Mouse (Mus musculus): Measurements from ENCODE around the gene Cbarp. TPM values are rescaled to one million over a fixed set of nuclear protein-coding genes. Genes with fewer than 3 reads are reported as not detected.
A peak's percentile ranks its signal among the peaks of the same experiment; 100 is the strongest.

Cbarp gene
- total RNA-seq, 2 experiments from 2014 or later = 3.7 to 5.1 TPM

DNA sequence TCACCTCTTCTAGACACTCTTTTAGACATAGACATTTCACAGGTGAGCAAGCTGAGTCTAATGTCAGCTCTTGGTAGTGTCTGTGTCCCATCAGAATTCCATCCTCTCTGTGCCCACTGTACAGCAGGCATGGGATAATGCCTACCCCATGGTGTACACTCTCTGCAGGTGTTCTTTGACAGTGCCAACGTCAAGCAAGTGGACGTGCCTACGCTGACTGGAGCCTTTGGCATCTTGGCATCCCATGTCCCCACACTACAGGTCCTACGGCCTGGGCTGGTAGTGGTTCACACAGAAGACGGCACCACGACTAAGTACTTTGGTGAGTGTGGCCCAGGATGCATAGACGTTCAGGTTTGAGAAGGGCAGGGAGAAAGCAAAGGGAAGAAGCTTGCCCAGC is 3.0 kb upstream of the Cbarp start:
- DNase-seq = no peak

DNA sequence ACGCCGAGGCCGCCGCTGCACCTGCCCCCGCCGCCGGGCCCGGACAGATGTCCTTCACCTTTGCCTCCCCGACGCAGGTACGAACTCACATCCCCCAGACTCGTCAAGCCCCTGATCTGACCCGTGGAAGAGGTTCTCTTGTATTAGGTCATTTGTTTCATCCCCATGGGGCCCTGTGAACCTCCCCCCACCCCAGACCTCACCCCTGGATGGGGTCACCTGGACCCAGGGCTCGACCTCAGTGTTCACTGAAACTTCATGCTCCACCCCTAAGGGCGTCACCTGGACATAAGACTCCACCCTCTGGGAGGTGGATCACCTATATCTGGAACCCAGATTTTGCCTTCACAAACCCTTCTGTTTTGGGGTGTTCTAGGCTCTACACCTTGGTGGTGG is 1.9 kb upstream of the Cbarp start:
- no peak for DNase-seq

DNA sequence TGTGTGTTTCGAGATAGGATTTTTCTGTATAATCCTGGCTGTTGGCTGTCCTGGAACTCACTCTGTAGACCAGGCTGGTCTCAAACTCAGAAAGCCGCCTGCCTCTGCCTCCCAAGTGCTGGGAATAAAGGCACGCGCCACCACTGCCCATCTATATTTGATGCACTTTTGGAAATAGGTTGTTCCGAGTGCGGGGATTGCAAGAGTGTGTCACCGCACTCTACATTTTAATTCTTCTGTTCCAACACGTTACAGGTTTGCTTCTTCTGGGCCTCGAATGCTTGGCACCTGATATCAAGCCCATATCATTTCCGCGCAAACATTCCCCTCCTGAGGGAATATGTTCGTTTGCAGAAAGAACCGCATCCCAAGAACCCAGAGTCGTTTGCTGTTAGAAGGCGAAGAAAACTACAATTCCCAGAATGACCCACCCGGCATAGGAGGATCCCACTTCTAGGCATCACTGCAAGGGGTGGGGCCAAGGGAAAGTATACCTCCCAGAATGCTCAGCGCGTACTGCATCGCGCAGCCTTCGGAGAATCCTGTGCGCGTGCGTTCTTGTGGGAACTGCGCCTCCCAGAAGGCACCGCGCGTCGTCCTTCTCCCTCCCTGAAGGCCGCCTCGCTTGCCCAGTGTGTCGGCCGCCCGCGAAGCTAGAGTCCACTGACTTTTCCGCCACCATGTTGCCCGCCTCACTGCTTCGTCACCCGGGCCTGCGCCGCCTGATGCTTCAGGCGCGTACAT is 1.3 kb upstream of the Cbarp start:
- DNase-seq = peak; percentile 95

DNA sequence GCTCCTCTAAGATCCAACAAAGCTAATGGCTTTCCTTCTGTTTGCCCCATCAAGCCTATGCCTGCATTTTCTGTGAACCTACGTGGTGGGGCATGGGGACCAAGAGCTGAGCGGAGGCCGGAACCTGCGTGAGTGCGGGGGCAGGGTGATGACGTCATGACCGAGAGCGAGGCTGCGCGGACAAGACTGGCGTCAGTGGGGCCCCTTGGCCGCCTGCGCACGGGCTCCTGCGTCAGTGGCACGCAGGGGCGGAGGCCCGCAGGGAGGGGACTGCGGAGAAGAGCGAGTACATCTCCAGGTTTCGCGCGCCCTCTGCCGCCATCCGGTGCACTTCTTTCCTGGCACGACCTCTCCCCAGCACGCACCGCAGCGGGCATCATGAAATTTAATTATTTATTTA is 608 bp upstream of the Cbarp start:
- DNase-seq = peak; percentile 96

DNA sequence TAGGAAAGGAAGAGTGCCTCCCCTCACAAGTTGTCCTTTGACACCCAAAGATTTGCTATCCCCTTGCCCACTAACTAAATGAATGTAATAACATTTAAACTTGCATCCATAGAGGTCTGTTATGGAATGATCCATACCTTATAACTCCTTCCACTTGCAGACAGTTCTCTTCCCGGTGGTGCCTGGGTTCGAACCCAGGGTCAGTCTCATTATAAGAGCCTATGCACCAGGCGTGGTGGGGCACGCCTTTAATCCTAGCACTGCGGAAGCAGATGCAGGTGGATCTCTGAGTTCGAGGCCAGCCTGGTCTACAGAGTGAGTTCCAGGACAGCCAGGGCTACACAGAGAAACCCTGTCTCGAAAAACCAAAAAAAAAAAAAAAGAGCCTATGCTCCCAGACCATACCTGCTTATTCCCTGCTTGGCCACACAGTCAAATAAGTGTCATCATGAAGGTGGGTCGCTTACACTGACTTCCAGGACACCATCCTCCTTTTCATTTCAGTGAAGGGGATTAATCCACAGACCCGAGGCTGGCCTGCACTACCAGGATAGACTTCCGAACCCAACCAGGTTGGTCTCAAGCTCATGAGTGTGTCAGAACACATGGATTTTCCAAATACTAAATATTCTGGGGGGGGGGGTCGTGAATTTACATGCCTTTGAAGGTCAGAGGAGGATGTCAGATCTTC is 515 bp downstream of the Cbarp start:
- no peak for DNase-seq

DNA sequence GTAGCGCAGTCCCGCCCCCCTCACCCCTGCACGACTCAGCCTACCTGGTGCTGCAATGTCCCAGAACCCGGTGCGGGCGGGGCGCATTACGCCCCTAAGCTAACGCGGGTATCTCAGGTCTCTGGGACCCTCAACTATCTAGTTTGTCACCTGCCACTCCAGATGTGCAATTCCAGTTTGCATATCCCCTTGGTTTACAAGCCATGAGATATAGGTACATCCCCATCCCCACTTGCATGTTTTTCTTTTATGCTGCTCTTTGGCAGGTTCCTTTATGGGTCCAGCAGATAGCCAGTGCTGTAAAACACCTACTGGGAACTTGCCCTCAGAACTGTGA is 1.2 kb downstream of the Cbarp start:
- DNase-seq = no peak

DNA sequence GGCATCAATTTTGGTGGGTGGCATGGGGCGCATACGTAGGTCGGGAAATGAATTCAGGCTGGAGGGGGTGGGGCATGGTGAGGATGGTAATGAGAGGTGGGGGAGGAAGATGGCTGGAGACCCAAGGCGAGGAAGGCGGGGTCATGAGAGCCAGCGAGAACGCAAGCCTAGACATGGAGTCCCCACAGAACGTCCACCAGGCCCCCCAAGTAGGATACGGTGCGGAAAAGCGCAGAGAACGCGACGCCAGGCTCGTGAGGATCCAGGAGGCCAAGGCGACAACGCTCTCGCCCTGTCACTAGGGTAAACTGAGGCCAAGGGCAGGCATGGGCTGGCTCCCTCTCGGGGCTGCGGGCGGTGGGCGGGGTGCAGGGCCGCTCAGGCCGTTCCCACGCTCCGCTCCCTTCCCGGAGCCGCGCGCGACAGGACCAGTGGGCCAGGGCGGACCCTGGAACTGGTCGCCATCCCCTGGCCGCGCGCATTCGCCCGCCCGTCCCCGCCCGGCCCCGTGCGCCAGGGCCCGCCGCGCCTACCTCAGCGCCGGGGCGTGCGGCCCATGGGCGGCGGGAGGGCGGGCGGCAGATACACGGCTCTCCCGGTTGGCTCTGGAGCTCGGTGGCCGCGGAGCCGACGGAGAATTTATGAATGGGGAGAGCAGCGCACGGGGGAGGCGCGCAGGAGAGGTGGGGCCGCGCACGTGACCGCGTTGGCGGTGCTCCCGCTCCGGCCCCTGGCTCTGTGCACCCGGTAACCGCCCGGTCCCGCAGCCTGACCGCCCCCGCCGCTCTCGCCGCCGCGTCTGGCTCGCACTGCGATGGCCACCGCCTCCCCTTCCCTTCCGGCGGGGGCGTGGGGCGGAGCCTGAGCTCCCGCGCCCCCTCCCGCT is 1.8 kb downstream of the Cbarp start, which contains the start of gene Atp5d:
Gene Atp5d (plus strand): TSS at position 80 of the 886 bp plus-strand sequence.
- DNase-seq = peak; percentile 68

DNA sequence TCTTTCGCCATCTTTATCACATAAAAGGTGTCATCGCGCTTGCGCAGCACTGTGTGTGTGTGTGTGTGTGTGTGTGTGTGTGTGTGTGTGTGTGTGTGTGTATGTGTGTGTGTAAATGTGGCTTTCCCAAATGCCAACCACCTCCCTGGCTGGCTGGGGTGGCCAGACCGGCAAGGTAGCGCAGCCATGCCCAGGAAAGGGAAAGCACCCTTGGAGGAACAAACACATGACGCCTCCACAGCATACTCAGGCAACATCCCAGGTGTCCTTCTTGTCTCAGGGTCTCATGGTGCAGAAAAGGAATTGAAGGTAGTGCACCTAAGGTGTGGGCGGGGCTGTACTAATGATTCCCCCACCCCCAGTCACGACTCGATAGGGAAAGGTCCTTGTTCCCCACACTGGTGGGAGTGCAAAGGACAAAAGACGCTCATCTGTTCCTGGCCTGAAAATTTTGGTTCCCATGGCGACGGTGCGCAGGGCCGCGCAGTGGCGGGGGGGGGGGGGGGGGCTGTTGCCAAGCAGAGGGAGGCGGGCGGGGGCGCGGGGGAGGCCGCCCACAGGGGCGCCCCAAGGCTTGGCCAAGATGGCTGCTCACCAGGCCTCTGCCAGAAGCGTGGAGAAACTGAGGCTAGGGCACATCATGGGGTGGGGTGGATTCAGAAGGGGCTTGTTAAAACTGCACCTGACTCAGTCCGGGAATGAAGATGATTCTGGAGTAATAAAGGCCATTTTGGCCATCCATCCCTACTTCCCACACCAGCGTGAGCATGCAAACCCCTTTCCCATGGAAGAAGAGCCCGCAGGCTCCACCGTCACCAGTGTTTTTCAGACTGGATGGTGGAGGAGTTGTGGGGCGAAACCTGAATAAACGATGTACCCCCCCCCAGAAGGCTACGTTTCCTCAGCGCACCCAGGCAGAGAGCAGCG is 2.7 kb downstream of the Cbarp start:
- DNase-seq = no peak

DNA sequence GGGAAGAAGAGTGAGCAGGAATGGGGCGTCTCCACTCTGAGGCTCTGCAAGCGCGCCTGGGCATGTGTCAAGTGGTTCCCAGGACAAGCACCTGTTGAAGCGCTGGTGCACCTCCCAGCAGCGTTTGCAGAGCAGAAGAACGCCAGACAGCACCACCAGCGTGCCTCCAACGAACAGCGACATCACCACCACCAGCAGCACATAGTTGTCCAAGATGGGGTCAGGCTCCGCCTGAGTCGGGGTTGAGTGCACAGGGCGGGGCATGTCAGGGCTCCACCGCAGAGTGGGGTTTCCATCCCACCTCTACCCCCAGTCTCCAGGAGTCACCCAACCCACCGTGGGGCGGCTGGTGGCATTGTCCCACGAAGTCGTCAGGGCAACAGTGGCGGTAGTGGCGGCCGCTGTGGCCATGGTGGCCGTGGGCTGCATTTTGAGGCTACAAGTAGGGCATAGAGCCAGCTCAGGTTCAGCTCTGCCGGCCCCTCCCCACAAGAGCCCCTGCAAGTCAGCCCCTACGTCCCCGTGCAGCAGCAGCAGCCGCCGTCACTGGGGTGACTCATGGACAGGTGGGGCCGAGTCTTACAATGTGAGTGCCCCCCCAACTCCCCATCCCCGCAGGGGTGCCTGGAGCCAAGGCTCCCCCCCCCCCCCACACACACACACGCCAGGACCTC is 3.5 kb downstream of the Cbarp start:
- DNase-seq = no peak

DNA sequence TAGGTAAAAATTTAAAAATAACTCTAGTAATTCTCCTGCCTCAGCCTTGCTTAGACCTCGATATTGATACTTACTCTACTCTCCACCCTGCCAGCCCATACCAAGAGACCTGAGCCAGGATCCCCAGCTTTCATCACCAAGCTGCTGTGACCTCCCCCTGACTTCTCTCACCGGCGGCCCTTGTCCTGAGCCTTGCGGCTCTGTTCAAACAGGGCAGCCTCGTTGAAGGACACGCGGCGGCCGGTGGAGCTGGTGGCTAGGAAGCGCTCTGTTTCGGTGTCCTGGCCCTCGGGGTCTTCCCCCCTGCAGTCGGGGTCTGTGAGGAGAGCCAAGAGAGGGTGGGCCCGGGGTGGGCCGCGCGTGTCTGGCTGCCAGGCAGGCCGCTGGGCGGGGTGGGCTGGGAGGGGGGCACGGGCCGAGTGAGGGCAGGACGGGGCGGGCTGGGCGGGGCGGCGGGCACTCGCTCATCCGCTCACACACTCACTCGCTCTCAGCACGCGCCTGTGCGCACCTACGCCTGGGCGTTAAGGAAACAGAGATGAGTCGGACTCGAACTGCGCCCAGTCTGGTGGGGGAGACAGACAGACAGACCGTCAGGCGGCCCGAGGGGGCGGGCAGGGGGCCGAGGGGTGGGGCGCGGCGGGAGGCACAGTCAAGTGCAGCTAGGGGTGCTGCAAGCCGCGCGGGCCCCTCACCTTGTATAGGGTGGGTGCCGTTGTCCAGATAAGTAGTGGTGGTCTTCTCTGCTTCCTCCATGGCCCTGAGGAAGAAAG is 4.3 kb downstream of the Cbarp start:
- no peak for DNase-seq

DNA sequence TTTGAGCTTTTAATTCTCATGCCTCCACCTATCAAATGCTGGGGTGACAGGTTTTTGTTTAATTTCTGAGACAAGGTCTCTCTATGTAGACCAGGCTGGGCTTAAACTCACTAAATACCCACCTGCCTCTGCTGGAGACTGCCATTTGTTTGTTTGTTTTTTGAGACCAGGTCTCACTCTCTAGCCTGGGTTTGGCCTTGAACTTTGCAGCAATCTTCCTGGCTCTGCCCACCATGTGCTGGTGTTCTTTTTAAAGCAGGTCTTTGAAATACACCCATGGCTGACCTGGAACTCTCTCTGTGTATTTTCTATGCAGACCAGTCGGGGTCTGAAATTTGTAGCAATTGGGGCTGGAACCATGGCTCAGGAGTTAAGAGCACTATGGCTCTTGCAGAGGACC is 5.0 kb downstream of the Cbarp start:
- DNase-seq = no peak

DNA sequence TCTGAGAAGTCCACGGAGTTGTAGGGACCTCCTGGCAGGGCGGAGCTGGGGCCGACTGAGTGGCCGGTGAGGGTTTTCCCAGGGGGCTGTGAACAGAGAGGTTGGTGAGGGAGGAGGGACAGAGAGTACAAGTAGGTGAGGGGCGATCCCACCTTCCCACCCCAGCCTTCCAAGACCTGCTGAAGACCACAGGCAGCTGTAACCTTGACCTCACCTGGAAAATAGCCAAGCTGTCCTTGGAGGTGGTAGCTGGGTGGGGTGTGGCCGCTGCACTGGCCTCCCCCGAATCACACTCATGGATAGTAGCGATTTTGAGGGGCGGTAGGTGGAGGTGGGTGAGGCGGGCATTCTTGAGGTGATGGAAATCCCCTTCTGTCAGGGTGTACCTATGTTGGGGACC is 5.5 kb downstream of the Cbarp start:
- DNase-seq = no peak

DNA sequence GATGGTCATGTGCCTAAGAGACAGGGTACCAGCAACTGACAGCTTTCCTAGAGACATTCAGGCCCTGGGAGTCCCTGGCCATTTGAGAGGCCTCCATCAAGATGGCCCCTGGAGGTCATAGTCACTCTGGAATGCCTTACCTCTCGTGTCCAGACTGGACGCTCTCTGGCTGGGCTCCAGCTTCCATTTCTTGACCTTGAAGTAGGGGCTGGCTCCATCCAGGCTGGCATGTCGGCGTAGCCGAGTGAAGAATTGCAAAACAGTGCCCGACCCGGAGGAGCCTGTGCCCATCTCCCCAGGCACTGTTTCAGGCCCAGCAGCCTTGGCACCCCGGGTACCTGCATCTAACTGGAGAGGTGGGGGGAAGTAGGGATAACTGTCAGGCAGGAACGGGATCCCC is 6.2 kb downstream of the Cbarp start:
- DNase-seq = no peak

DNA sequence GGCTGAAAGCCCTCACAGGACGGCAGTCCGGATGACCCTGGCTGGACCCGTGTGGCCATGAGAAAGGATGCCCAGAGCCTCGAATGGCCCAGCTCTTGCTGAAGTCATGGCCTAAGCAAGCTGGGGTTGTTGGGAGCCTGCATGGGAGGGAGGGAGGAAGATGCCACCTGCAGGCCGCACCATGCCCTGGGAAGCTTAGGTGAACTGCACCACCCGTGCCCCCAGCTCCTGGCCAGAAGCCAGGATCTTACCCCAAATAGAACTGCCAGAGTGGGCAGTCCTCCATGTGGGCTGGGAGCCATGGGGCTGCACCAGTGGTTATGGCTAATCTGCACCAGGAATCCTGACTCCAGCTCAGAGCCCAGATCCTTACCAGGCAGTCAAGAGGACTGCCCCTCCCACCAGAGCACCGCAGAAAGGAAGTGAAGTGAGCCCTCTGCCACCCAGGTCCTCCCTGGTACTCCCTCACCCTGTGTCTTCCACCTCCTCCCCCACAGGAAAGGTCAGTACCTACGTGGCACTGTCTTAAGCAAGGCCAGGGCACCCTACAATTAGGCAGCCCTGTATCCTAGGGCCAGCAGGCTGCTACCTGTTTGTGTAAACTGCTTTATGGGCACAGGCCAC is 7.3 kb downstream of the Cbarp start:
- peak; percentile 83 for DNase-seq

DNA sequence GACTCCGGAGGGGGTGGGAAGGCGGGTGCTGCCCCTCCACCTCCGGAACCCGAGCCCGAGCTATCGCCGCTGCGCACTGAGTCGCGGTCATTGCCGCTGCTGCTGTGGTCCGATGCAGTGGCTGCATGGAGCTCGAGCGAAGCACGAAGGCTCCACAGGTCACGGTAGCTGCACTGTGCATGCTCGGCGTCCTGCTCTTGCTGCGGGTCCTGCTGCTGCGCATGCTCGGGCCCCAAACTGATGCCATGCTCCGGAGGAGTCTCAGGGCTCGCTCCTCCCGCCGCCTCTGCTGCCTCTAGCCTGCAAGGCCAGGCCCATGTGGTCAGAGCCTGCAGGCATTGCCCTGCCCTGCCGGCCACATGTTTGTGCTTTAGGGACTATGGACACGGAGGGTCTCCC is 8.7 kb downstream of the Cbarp start:
- no peak for DNase-seq

DNA sequence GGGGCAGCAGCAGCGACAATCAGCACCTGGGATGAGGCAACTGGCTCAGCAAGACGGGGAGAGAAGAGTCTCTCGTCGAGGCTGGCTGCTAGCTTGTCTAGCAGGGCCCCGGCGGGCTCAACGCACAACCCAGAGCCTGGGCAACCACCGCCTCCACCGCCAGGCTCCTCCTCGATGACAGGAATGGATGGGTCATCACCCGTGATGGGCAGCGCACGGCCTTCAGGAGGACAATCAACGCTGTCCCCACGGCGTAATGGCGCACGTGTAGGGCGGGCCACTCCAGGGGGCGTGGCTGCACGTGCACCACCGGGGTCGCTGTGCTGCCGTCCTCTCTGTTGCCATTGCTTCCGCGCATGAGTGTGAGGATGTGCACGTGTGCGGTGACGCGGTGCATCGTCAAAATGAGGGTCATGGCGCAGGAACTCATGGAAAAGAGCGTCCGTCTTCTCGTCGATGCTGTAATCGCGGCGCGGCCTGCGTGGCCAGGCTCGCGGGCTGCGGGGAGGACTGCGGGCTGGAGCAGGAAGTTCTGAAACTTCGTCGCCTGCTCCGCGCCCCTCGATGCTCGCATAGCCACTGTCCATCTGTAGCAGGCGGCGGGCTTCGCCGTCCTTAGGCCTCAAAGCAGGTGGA is 9.2 kb downstream of the Cbarp start:
- DNase-seq = no peak

DNA sequence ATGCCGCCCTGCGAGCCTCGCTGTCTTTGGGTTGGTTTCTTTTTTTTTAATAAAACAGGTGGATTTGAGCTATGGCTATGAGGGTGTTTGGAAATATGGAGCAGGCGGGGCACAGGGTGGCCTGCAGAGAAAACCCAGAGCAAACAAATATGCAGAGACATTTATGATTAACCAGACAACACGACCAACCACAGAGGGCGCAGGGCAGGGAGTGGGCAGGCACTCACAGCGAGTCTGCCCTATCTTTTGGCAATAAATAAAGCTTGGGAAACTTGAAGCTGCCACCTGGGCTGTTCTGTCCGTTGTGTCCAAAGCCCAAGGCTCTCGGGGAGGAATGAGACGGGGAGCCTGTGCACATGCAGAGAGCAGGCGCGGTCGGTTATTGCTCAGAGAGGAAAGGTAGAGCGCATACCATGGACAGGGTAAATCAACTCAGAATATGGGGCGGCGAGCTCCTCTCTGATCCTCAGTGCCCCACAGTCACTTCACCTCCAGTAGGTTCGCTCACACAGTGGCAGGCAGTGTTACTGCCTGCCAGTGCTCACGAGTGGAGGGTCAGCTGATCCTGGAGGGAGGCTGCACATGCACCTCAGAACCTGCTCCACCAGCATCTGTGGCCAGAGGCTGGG is 10.1 kb downstream of the Cbarp start:
- no peak for DNase-seq

DNA sequence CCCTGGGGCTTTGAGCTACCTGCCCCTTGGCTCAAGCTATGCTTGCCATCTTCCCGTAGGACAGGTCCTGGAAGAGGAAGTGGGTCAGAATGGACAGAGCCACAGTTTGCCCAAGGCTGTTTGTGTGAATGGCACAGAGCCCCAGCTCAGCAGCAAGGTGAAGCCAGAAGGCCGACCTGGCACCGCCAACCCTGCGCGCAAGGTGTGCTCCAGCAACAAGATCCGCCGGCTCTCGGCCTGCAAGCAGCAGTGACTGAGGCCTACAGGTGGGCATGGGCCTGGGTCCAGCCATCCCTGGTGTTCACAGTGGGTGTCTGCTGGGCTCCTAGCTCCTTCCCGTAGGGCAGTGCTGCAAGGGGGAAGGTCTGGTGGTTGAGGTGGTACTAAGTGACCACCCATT is 10.8 kb downstream of the Cbarp start:
- no peak for DNase-seq

DNA sequence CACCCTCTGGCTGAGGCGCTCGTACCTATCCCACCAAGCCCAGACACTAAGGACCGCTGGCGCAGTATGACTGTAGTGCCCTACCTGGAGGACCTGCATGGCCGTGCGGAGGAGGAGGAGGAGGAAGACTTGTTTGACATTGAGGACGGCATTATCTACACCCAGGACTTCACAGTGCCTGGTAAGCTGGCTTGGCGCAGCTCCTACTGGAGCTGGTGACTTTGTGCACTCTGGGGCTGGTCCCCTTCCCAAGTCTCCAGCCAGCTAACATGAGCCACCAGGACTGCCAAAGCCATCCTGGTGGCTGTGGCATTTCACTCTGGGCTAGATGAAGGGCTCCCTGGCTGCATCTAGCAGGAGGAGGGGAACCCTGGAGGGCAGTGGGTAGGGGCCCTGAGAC is 12.7 kb downstream of the Cbarp start:
- no peak for DNase-seq
